Mouse (Mus musculus) right cerebral cortex, adult 18-20 months (tissue): ENCODE measurements at regions not wholly inside any gene's neighbourhood (a gene's known extent, or its start where the extent isn't known, plus 50 kb on each side); places are given as distances from the start of the nearest gene placed in this dataset.
"Not testable (repeated sequence)": the region's sequence is repeated elsewhere in the genome, so short reads cannot be mapped to it uniquely, and the experiment has no call there.

ENCODE experiments used
- DNase-seq: peaks from one replicate; pipeline ENCODE4 v3.0.0; 2022; ENCODE audit warnings: mixed read lengths

GRCm38 (mm10) chr12:17852138-17852537, 161.5 kb downstream of the Hpcal1 start:
- peak; percentile 30 for DNase-seq

- not testable (repeated sequence) for DNase-seq
These were observed 181.8 kb downstream of the Hpcal1 start for GRCm38 (mm10) chr12:17872491-17872890.

GRCm38 (mm10) chr12:17881371-17882116, 190.9 kb downstream of the Hpcal1 start:
- peak; percentile 89 for DNase-seq

GRCm38 (mm10) chr12:17882117-17883116, 191.8 kb downstream of the Hpcal1 start:
- peak; percentile 6 for DNase-seq

GRCm38 (mm10) chr12:17891663-17892310, 201.1 kb downstream of the Hpcal1 start:
- not testable (repeated sequence) for DNase-seq

GRCm38 (mm10) chr12:17913058-17913457, 222.4 kb downstream of the Hpcal1 start:
- not testable (repeated sequence) for DNase-seq
